Mouse (Mus musculus) hindbrain, embryonic 13.5 days (tissue): ENCODE measurements around the gene Lpo. TPM values are rescaled to one million over a fixed set of nuclear protein-coding genes. Genes with fewer than 3 reads are reported as not detected.

Experiments
- ATAC-seq: fragments of 200-750 bp; cut with Nextera tagmentation; 2 replicates; pipeline ENCODE4 v1.8.0; 2017; ENCODE audit warnings: moderate TSS enrichment; ENCODE audit not compliant: low FRiP score
- H3K27ac ChIP-seq: fragments of 300-500 bp; sonication (generic); 2 replicates; pipeline ENCODE4 v1.5.1; 2015; ENCODE audit warnings: inconsistent platforms, mild to moderate bottlenecking, moderate library complexity
- H3K27me3 ChIP-seq: fragments of 300-500 bp; sonication (generic); 2 replicates; pipeline ENCODE4 v1.6.1; 2015; ENCODE audit warnings: mild to moderate bottlenecking, inconsistent platforms
- H3K36me3 ChIP-seq: fragments of 300-500 bp; sonication (generic); 2 replicates; pipeline ENCODE4 v1.6.1; 2015; ENCODE audit warnings: mild to moderate bottlenecking, inconsistent platforms
- H3K4me1 ChIP-seq: fragments of 300-500 bp; sonication (generic); replicated peaks from 2 replicates; pipeline ENCODE4 v1.6.1; 2015; ENCODE audit warnings: inconsistent platforms
- H3K4me2 ChIP-seq: fragments of 300-500 bp; sonication (generic); 2 replicates; pipeline ENCODE4 v1.6.1; 2015; ENCODE audit warnings: inconsistent platforms, mild to moderate bottlenecking, moderate library complexity
- H3K4me3 ChIP-seq: fragments of 300-500 bp; sonication (generic); 2 replicates; pipeline ENCODE4 v1.5.1; 2015; ENCODE audit warnings: mild to moderate bottlenecking, inconsistent platforms
- H3K9ac ChIP-seq: fragments of 300-500 bp; sonication (generic); 2 replicates; pipeline ENCODE4 v1.6.1; 2015; ENCODE audit warnings: mild to moderate bottlenecking, inconsistent platforms
- H3K9me3 ChIP-seq: fragments of 300-500 bp; sonication (generic); 2 replicates; pipeline ENCODE4 v1.6.1; 2016; ENCODE audit warnings: inconsistent platforms
- WGBS: fragments of 180-500 bp; shearing (Covaris S2); methylation state at CpG from one replicate; pipeline ENCODE4 v1.1.7; 2015; 5-methylcytosine and 5-hydroxymethylcytosine counted together
- polyA plus RNA-seq: library from polyadenylated mRNA; unstranded; fragments of >200 nt; fragmentation: Nextera tagmentation; extraction: Ambion mirVana; gene quantifications from 2 replicates; pipeline ENCODE4 v1.2.1, GENCODE M21; 2015

Gene Lpo
- polyA plus RNA-seq, 1 experiment from 2014 or later = 1.5 TPM

DNA sequence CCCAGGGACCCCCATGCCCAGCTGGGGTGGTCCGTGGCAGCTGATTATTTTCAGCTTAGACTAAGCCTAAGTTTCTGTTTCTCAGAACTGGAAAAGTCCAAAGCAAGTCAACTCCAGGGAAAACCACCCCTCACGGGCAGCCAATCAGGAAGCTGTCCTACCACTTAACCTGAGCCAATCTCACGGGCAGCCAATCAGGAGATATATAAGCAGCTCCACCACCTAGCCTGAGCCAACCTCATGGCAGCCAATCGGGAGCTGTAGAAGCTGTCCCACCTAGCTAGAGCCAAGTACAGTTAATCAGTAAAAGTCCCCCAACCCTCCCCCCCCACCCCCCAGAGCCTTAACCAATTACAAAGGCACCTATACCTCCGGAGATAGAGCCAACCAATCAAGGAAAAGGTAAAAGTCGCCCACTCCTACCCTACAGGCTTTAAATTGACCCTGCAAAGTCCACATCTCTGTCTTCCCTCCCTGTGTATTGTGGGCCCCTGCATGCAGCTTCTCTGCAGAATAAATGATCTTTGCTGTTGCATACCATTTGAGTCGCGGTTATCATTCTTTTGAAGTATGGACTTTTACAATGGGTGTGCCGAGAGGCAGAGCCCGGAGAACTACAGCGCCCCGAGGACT lies 19.0 kb upstream of the Lpo start:
- no peaks in the 10 kb centered on the region for H3K27me3 ChIP-seq
- no peak overlapping the region for H3K9ac ChIP-seq
- ATAC-seq = no peak
- H3K4me1 ChIP-seq = no peaks in the 10 kb centered on the region
- no peak overlapping the region for H3K27ac ChIP-seq
- 84% methylated on average over 12 of the region's 12 CpGs for WGBS
- H3K9me3 ChIP-seq = no peaks in the 10 kb centered on the region
- no peak overlapping the region for H3K4me3 ChIP-seq
- H3K4me2 ChIP-seq = no peak overlapping the region
- H3K36me3 ChIP-seq = no peaks in the 10 kb centered on the region

DNA sequence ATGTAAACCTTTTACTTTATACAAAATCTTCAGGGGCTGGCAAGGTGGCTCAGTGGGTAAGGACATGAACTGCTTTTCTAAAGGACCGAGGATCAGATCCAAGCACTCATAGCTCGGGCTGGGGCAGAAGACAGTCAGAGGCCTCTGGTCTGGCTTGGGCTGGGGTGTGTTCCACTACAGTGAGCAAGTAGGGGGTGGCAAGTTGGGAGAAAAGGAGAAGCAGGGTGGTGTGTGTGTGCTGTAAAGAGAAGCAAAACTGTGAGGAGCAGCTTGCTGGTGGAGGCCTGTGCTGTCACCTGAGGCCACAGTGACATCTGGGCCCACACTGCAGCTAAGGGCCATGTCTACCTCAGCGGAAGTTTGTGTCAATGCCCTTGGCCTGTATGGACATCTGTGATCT lies 13.3 kb upstream of the Lpo start:
- H3K27me3 ChIP-seq = no peaks in the 10 kb centered on the region
- no peak overlapping the region for H3K27ac ChIP-seq
- no peaks in the 10 kb centered on the region for H3K9me3 ChIP-seq
- H3K9ac ChIP-seq = no peak overlapping the region
- H3K4me1 ChIP-seq = no peaks in the 10 kb centered on the region
- no peaks in the 10 kb centered on the region for H3K36me3 ChIP-seq
- no peak for ATAC-seq
- H3K4me2 ChIP-seq = no peak overlapping the region
- WGBS = 88% methylated on average over 3 of the region's 3 CpGs
- H3K4me3 ChIP-seq = no peak overlapping the region

DNA sequence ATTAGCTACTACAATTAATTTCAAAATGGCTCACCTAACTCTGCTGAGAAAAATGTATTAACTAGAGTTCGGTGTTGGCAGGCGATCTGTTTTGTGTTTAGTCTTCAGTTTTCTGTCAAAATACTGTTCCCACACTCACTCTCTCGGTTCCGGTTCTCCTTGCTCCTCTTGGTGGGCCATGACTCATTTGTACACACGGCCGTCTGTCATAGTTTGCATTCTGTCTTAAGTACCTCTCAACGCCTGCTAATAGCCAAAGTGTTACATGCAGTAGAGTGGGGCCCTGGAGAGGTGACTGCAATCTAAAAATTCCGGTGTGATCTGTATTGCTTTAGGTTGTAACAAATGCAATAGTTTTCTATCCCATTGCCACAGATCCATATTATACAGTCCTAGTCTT lies 12.6 kb upstream of the Lpo start:
- Histone ChIP-seq H3K9me3 (no peaks in the 10 kb centered on the region), H3K27ac (no peak overlapping the region), H3K4me2 (no peak overlapping the region), H3K36me3 (no peaks in the 10 kb centered on the region), H3K4me3 (no peak overlapping the region), H3K27me3 (no peaks in the 10 kb centered on the region), H3K9ac (no peak overlapping the region), H3K4me1 (no peaks in the 10 kb centered on the region)
- WGBS = 89% methylated on average over 8 of the region's 8 CpGs
- ATAC-seq = no peak

- Histone ChIP-seq H3K27me3 (0 out of 2 replicates have a peak, but pooled peaks cover 8% of the 10 kb centered on the region), H3K36me3 (no peaks in the 10 kb centered on the region), H3K9ac (no peak overlapping the region), H3K4me3 (no peak overlapping the region), H3K9me3 (no peaks in the 10 kb centered on the region), H3K4me2 (no peak overlapping the region), H3K27ac (no peak overlapping the region), H3K4me1 (peaks cover 10% of the 10 kb centered on the region)
- no peak for ATAC-seq
- WGBS = 52% methylated on average over 5 of the region's 5 CpGs
These were observed 6.6 kb downstream of the Lpo start for GRCm38 (mm10) chr11:87821502-87821901.

DNA sequence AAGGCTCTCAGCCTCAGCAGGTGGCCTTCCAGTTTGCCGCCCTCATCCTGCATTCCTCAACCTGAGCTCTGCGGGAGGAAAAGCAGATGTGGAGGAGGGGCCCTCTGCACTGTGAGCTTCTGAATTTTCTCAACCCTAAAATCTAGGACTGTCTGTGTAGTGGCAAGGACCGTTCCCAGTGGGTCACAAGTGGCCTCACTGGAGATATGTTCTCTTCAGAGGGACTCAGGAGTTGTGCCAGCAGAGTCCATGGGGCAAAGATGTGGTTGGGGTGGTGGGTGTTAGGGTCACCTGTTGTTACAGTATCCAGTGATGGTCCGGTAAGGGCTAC lies 10.7 kb downstream of the Lpo start:
- Histone ChIP-seq H3K9ac (peak overlapping the region; percentile 69), H3K4me1 (peaks cover 21% of the 10 kb centered on the region), H3K9me3 (no peaks in the 10 kb centered on the region), H3K27me3 (0 out of 2 replicates have a peak, but pooled peaks cover 3% of the 10 kb centered on the region), H3K4me3 (peak overlapping the region; percentile 40), H3K4me2 (peak overlapping the region; percentile 59), H3K36me3 (no peaks in the 10 kb centered on the region), H3K27ac (peak overlapping the region; percentile 56)
- no peak for ATAC-seq
- 32% methylated on average over 4 of the region's 4 CpGs for WGBS

DNA sequence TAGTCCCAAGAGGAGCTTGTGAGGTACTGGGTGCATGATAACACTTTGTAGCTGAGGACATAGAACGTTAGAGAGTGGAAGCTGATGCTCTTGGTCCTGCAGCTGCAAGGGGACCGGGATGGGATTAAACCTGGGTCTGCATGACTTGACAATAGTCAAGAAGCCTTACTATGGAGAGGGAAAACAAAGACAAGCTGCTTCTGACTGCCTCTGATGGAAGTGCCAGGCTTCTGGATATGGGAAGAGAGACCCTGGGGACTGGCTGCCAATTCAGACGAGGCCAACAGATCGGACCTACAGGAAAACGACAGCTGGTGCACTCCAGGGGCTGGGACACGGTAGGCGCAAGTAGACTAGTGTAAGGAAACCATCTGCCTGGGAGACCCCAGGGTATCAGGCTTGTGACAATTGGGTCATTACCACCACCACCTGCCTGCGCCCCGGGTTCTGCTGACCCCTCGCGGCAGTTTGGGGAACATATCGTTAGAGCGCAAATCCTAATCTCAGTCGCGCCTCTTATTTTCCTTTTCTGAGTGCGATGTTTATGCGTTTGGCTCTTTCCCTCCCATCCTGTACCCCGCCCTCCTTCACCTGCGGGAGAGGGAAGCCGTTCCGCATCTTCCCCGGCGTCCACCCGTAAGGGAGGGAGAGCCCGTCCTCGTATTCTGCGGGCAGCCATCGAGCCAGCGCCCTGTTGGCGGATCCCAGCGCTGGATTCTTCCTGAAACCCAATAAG lies 11.2 kb downstream of the Lpo start:
- no peaks in the 10 kb centered on the region for H3K9me3 ChIP-seq
- peak overlapping the region; percentile 69 for H3K9ac ChIP-seq
- peak overlapping the region; percentile 56 for H3K27ac ChIP-seq
- H3K4me2 ChIP-seq = peak overlapping the region; percentile 59
- no peaks in the 10 kb centered on the region for H3K36me3 ChIP-seq
- 0 out of 2 replicates have a peak, but pooled peaks cover 3% of the 10 kb centered on the region for H3K27me3 ChIP-seq
- 2% methylated on average over 31 of the region's 31 CpGs for WGBS
- peaks cover 21% of the 10 kb centered on the region for H3K4me1 ChIP-seq
- peak overlapping the region; percentile 40 for H3K4me3 ChIP-seq
- ATAC-seq = peak; percentile 86

DNA sequence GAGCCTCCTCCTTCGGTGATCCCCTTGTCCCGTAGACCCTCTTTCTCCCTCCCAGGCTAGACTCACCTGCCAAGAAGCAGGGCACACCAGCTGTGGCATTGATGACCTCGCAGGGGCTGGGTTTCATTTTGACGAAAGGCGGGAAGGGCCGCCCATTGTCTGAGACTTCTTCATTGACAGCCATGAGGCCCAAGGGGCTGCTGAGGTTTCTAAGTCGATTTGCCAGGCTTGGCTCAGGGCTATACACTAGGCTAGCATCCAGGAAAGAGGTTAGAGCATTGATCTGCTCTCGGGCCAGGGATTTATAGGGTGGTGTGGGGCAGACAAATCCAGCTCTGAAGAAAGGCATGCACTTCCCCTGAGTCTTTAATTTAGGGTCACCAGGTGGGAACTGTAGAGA lies 13.3 kb downstream of the Lpo start:
- no peak overlapping the region for H3K4me2 ChIP-seq
- H3K9ac ChIP-seq = no peak overlapping the region
- no peak for ATAC-seq
- H3K27ac ChIP-seq = no peak overlapping the region
- no peaks in the 10 kb centered on the region for H3K27me3 ChIP-seq
- peaks cover 21% of the 10 kb centered on the region for H3K4me1 ChIP-seq
- no peaks in the 10 kb centered on the region for H3K9me3 ChIP-seq
- WGBS = 55% methylated on average over 8 of the region's 8 CpGs
- H3K4me3 ChIP-seq = no peak overlapping the region
- no peaks in the 10 kb centered on the region for H3K36me3 ChIP-seq

GRCm38 (mm10) chr11:87811396-87811795 lies 16.7 kb downstream of the Lpo start:
- H3K27me3 ChIP-seq = no peaks in the 10 kb centered on the region
- peaks cover 10% of the 10 kb centered on the region; the same call in 1 of the 2 replicates for H3K4me1 ChIP-seq
- H3K4me3 ChIP-seq = no peak overlapping the region
- ATAC-seq = no peak
- H3K36me3 ChIP-seq = no peaks in the 10 kb centered on the region
- no peak overlapping the region for H3K9ac ChIP-seq
- no peak overlapping the region for H3K4me2 ChIP-seq
- H3K27ac ChIP-seq = no peak overlapping the region
- H3K9me3 ChIP-seq = no peaks in the 10 kb centered on the region
- WGBS = 39% methylated on average over 4 of the region's 4 CpGs

GRCm38 (mm10) chr11:87808236-87808635 lies 19.9 kb downstream of the Lpo start:
- Histone ChIP-seq H3K36me3 (no peaks in the 10 kb centered on the region), H3K4me1 (no peaks in the 10 kb centered on the region; the same call in 1 of the 2 replicates), H3K27me3 (no peaks in the 10 kb centered on the region), H3K27ac (no peak overlapping the region), H3K4me2 (no peak overlapping the region), H3K9me3 (no peaks in the 10 kb centered on the region), H3K9ac (no peak overlapping the region), H3K4me3 (no peak overlapping the region)
- ATAC-seq = no peak
- 91% methylated on average over 7 of the region's 7 CpGs for WGBS

- no peak overlapping the region for H3K27ac ChIP-seq
- H3K9me3 ChIP-seq = no peaks in the 10 kb centered on the region
- 87% methylated on average over 6 of the region's 6 CpGs for WGBS
- no peak overlapping the region for H3K4me2 ChIP-seq
- no peak overlapping the region for H3K9ac ChIP-seq
- ATAC-seq = no peak
- no peaks in the 10 kb centered on the region for H3K36me3 ChIP-seq
- no peak overlapping the region for H3K4me3 ChIP-seq
- H3K27me3 ChIP-seq = no peaks in the 10 kb centered on the region
- H3K4me1 ChIP-seq = peaks cover 2% of the 10 kb centered on the region; the same call in 1 of the 2 replicates
These were observed 20.7 kb downstream of the Lpo start for GRCm38 (mm10) chr11:87807433-87807832.

GRCm38 (mm10) chr11:87805448-87805847 lies 22.6 kb downstream of the Lpo start:
- Histone ChIP-seq H3K4me2 (no peak overlapping the region), H3K9me3 (no peaks in the 10 kb centered on the region), H3K36me3 (no peaks in the 10 kb centered on the region), H3K27me3 (no peaks in the 10 kb centered on the region), H3K4me1 (peaks cover 4% of the 10 kb centered on the region; the same call in 1 of the 2 replicates), H3K4me3 (no peak overlapping the region), H3K9ac (no peak overlapping the region), H3K27ac (no peak overlapping the region)
- 69% methylated on average over 1 of the region's 1 CpGs for WGBS
- no peak for ATAC-seq

GRCm38 (mm10) chr11:87802621-87803020 lies 25.5 kb downstream of the Lpo start:
- ATAC-seq = no peak
- H3K9me3 ChIP-seq = no peaks in the 10 kb centered on the region
- no peak overlapping the region for H3K4me3 ChIP-seq
- no peak overlapping the region for H3K27ac ChIP-seq
- no peak overlapping the region for H3K9ac ChIP-seq
- WGBS = 48% methylated on average over 14 of the region's 14 CpGs
- H3K4me2 ChIP-seq = peak overlapping the region; percentile 11; the same call in 1 of the 2 replicates
- H3K27me3 ChIP-seq = no peaks in the 10 kb centered on the region
- H3K4me1 ChIP-seq = peaks cover 4% of the 10 kb centered on the region; the same call in 1 of the 2 replicates
- no peaks in the 10 kb centered on the region for H3K36me3 ChIP-seq
